Mouse (Mus musculus): ENCODE results near the gene Scgb1b15.
"Not testable (repeated sequence)": the region's sequence is repeated elsewhere in the genome, so short reads cannot be mapped to it uniquely, and the experiment has no call there.

The Scgb1b15 gene

DNA sequence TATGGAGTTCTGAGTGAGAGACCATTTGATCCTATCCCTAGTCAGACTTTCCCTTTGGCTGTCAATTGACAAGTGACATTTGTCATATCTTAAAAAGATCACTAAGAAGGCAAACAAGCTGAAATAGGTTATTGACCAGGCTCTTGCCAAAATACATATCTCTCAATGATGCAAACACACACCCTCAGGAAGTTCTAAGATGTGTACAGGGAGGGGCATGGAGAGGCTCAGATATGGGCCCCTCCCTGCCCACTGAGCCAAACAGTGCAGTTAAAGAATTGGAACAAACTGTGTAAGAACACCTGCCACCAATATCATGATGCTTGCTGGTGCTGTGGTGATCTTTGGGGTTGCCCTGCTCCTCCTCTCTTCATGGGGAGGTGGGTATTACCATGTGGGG, at the start of gene Scgb1b15:
TSS of gene Scgb1b15 (plus strand) at position 301 of the 400 bp plus-strand sequence.
- DNase-seq, result not testable (repeated sequence)

DNA sequence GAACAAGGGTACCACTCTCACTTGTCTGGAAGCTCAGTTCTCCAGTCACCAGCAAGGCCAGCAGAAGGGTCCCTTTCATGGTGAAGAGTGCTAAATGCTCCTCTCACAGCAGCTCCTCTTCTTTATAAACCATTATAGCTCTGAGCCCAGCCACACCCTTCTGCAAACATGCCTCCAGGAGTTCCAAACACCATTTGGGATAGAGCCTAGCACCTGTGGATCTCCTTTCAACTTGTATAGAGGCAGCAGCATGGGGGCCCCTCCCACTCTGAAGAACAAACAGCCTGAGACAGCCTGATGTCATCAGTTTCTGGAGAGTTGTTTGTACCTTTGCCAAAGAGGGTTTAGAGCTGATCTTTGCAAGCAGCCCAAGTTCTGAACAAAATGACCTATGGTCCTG, 6.8 kb upstream of the Scgb1b15 start, which contains the start of gene Scgb2b15:
TSS of gene Scgb2b15 (minus strand) at position 101 of the 400 bp plus-strand sequence.
- not testable (repeated sequence) for DNase-seq
